Mouse (Mus musculus) stomach, postnatal 0 days (tissue): Measurements from ENCODE around the gene Trp53.

Experiments
- CTCF ChIP-seq: IDR thresholded peaks from 2 replicates; pipeline ENCODE4 v1.5.1; 2016; ENCODE audit warnings: antibody characterized with exemption, low read depth, mild to moderate bottlenecking, moderate library complexity
- EP300 ChIP-seq: optimal IDR thresholded peaks from 2 replicates; pipeline ENCODE3; 2016; ENCODE audit warnings: antibody characterized with exemption

- no peak for TF ChIP-seq CTCF
- no peak for TF ChIP-seq EP300
Observed at GRCm38 (mm10) chr11:69622406-69622805, 42.2 kb downstream of the Trp53 start.
